Mouse (Mus musculus) midbrain, postnatal 0 days (tissue): ENCODE measurements around the gene Slc2a10. TPM values are rescaled to one million over a fixed set of nuclear protein-coding genes. Genes with fewer than 3 reads are reported as not detected.

ENCODE experiments used
- ATAC-seq: fragments of 200-750 bp; cut with Nextera tagmentation; 2 replicates; pipeline ENCODE4 v1.8.0; 2017; ENCODE audit warnings: moderate number of reproducible peaks, mild to moderate bottlenecking, moderate TSS enrichment, moderate library complexity; ENCODE audit not compliant: low FRiP score
- DNase-seq: peaks from one replicate; pipeline ENCODE4 v3.0.0-alpha.2; 2015; ENCODE audit warnings: low spot score
- H3K27ac ChIP-seq: fragments of 300-500 bp; sonication (generic); 2 replicates; pipeline ENCODE4 v1.5.1; 2014; ENCODE audit warnings: low read depth, mild to moderate bottlenecking, low read length, mixed read lengths
- H3K27me3 ChIP-seq: fragments of 300-500 bp; sonication (generic); 2 replicates; pipeline ENCODE4 v1.6.1; 2014; ENCODE audit warnings: low read length, control low read depth, mixed read lengths; ENCODE audit not compliant: insufficient read depth
- H3K36me3 ChIP-seq: fragments of 300-500 bp; sonication (generic); 2 replicates; pipeline ENCODE4 v1.6.1; 2014; ENCODE audit warnings: low read length, control low read depth, mixed read lengths; ENCODE audit not compliant: insufficient read depth
- H3K4me1 ChIP-seq: fragments of 300-500 bp; sonication (generic); 2 replicates; pipeline ENCODE4 v1.6.1; 2014; ENCODE audit warnings: mild to moderate bottlenecking, control low read depth, antibody characterized with exemption, low read length, mixed read lengths; ENCODE audit not compliant: insufficient read depth
- H3K4me2 ChIP-seq: fragments of 300-500 bp; sonication (generic); 2 replicates; pipeline ENCODE4 v1.6.1; 2014; ENCODE audit warnings: low read depth, mild to moderate bottlenecking, low read length, mixed read lengths; ENCODE audit not compliant: poor library complexity, severe bottlenecking
- H3K4me3 ChIP-seq: fragments of 300-500 bp; sonication (generic); 2 replicates; pipeline ENCODE4 v1.5.1; 2014; ENCODE audit warnings: low read depth, mild to moderate bottlenecking, low read length, moderate library complexity
- H3K9ac ChIP-seq: fragments of 300-500 bp; sonication (generic); replicated peaks from 2 replicates; pipeline ENCODE4 v1.6.1; 2014; ENCODE audit warnings: mild to moderate bottlenecking, low read length, moderate library complexity, mixed read lengths; ENCODE audit not compliant: poor library complexity, severe bottlenecking
- H3K9me3 ChIP-seq: fragments of 300-500 bp; sonication (generic); 2 replicates; pipeline ENCODE4 v1.6.1; 2016; ENCODE audit warnings: low read length, control low read depth
- CTCF ChIP-seq: IDR thresholded peaks from 2 replicates; pipeline ENCODE4 v1.5.1; 2016; ENCODE audit warnings: antibody characterized with exemption, mild to moderate bottlenecking
- WGBS: fragments of 180-500 bp; shearing (Covaris S2); extraction: QIAGEN DNeasy Blood & Tissue Kit; methylation state at CpG from one replicate; pipeline ENCODE4 v1.1.7; 2014; 5-methylcytosine and 5-hydroxymethylcytosine counted together
- polyA plus RNA-seq: library from polyadenylated mRNA; unstranded; fragments of >200 nt; fragmentation: Nextera tagmentation; extraction: Ambion mirVana; gene quantifications from 2 replicates; pipeline ENCODE4 v1.2.1, GENCODE M21; 2015
- total RNA-seq: library from RNA; depleted of rRNA; stranded (reverse); fragments of >200 nt; gene quantifications from 2 replicates; pipeline ENCODE4 v1.2.3, GENCODE M21; 2014; rRNA removed

Gene Slc2a10
- total RNA-seq (1.8 and 1.9 TPM in 2 replicates), polyA plus RNA-seq (2.5 and 2.6 TPM in 2 replicates)

DNA sequence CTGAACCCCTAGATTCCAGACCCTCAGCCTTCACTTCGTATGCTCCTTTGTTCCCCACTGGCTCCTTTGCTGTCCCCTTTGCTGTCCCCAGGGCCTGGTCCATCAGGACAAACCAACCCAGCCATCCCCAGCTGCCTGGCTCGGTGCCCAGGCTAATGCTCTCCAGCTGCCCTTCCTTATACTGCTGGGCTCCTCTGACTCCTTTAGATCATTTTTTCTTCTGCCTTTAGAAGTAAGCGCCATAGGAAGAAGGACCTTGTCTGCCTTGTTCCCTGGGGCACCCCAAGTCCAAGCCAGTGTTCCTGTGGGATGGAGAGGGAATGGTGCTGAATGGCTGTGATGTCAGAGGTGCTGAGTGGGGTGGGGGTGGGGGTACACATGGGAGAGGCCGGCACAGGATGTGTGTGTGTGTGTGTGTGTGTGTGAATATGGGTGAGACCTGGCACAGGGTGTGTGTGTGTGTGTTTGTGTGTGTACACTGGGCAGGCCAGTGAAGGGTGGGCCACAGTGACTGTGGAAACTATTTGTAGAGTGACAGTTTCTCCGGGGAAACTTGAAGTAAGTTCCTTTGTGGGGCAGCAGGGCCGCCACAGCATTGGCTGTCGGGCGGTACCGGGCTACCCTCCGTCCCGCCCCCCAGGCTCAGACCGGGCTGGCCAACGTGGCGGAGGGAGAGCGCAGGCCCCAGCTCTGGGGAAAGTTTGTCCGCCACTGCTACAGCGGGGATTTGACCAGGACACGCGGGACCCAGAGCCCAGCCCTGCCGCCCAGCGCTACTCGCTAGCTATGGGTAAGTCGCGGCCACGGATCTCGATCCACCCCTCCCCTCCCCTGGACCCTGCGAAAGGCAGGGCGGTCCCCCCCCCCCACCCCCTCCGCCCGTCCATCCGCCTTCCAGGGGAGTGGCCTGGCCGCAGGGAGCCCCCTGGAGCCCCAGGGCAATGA is at the start of gene Slc2a10:
Gene Slc2a10, plus strand, starts transcription at position 529 of the 945 bp plus-strand sequence.
- no peaks in the 10 kb centered on the region for H3K27me3 ChIP-seq
- H3K27ac ChIP-seq, result no peak within 1 kb of the TSS; the same call in 1 of the 2 replicates
- peak within 1 kb of the TSS; percentile 22 for H3K4me3 ChIP-seq
- TF ChIP-seq CTCF, result no peak
- peak; percentile 70 for DNase-seq
- H3K9ac ChIP-seq, result peak within 1 kb of the TSS; percentile 48
- WGBS, result 5% methylated on average over 24 of the region's 32 CpGs
- no peaks in the 10 kb centered on the region for H3K9me3 ChIP-seq
- H3K36me3 ChIP-seq, result no peaks in the 10 kb centered on the region
- peak; percentile 52 for ATAC-seq
- no peaks in the 10 kb centered on the region; the same call in 1 of the 2 replicates for H3K4me1 ChIP-seq
- H3K4me2 ChIP-seq, result peak within 1 kb of the TSS; percentile 41

DNA sequence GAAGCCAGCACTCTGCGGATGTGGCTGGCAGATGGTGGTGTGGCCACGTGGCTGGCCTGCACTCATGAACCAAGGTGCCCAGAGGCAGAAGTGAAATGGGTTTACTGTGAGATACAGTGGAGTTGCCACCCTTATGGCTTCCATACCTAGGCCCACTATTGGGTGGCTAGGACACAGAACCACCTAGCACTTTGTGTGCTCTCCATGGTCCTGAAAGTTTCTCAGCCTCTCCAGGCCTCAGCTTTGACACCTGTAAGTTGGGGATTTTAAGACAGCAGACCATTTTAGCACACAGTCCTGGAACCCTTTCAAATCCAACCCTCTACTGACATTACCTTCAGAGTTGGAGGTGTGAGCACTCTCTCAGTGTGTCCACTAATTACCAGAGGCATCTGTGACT is 46.9 kb upstream of the Slc2a10 start:
- WGBS, result 66% methylated on average over 2 of the region's 2 CpGs
- DNase-seq, result no peak
- no peaks in the 10 kb centered on the region for H3K27me3 ChIP-seq
- no peak overlapping the region for H3K9ac ChIP-seq
- no peak overlapping the region for H3K27ac ChIP-seq
- no peak overlapping the region for H3K4me2 ChIP-seq
- TF ChIP-seq CTCF, result no peak
- no peak overlapping the region for H3K4me3 ChIP-seq
- no peaks in the 10 kb centered on the region for H3K9me3 ChIP-seq
- H3K36me3 ChIP-seq, result no peaks in the 10 kb centered on the region
- no peak for ATAC-seq
- H3K4me1 ChIP-seq, result no peaks in the 10 kb centered on the region

DNA sequence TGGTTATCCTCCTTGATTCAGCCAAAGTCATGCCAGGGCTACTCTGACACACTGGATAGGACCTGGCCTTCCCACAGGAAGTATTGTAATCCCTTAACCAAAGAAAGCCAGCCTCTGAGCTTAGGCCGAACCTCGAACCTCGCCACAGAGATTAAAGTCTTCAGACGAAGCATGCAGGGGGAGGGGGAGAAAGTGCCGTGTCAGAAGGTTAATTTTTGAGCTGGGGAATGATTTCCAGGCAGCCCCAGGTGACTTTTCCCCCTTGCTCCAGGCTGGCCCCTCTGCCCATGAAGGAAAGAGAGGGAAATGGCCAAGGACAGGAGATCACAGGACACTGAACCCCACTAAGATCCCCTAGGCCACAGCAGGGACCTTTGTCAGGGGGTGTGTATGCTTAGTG is 45.4 kb upstream of the Slc2a10 start:
- no peak for DNase-seq
- H3K36me3 ChIP-seq, result no peaks in the 10 kb centered on the region
- no peak overlapping the region for H3K4me3 ChIP-seq
- H3K4me2 ChIP-seq, result no peak overlapping the region
- no peaks in the 10 kb centered on the region for H3K27me3 ChIP-seq
- H3K27ac ChIP-seq, result no peak overlapping the region
- no peak overlapping the region for H3K9ac ChIP-seq
- H3K9me3 ChIP-seq, result no peaks in the 10 kb centered on the region
- TF ChIP-seq CTCF, result no peak
- ATAC-seq, result no peak
- 54% methylated on average over 5 of the region's 5 CpGs for WGBS
- H3K4me1 ChIP-seq, result no peaks in the 10 kb centered on the region

DNA sequence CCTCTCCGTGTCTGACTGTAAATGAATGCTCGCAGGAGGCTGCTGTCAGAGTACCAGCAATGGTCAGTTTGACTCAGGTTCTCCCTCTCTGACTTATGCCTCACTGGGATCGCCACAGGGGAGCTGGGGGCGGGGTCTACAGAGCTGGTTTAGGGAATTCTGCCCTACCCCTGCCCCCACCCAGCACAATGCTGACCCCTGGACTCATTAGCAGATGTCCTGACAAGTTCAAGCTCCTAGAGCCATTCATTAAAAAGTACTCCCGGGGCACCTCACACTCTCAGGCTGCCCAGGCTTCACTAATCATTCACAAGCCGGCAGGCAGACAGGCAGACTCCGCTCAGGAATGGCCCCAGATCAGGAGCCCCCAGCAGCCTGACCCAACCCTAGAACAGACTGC is 43.9 kb upstream of the Slc2a10 start:
- no peak overlapping the region for H3K4me3 ChIP-seq
- H3K9ac ChIP-seq, result no peak overlapping the region
- H3K4me1 ChIP-seq, result no peaks in the 10 kb centered on the region
- DNase-seq, result no peak
- WGBS, result 31% methylated on average over 7 of the region's 7 CpGs
- H3K4me2 ChIP-seq, result no peak overlapping the region
- H3K27ac ChIP-seq, result no peak overlapping the region
- no peaks in the 10 kb centered on the region for H3K36me3 ChIP-seq
- no peaks in the 10 kb centered on the region for H3K9me3 ChIP-seq
- TF ChIP-seq CTCF, result no peak
- ATAC-seq, result no peak
- no peaks in the 10 kb centered on the region for H3K27me3 ChIP-seq

DNA sequence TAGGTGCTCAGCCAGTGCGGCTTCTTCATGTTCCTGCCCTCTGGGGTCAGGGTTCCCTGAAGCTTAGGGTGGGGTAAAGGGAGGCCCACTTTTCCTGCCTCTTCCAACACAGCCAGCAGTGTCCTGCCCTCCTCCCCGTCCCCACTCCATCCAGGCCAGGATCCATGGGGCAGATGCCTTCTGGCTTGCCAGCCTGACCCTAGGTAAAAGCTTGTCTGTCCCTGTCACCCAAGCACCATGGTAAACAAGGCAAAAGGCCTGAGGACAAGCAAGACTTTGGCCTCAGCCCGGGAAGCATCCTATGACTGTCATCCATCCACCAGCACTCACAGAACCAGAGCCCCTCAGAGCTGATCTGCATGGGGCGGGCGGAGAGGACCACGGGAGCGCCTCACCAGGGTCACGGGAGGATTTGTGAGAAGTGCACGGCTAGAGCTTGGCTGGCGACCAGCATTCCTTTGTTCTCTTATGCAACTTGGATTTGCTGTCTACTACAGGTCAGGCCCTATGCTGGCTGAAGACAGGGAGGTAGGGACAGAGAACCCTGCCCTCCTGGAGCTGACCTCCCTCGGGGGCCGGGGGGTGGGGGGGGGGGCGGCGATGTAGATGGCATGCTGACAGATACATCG is 35.6 kb upstream of the Slc2a10 start:
- H3K9me3 ChIP-seq, result no peaks in the 10 kb centered on the region
- WGBS, result 34% methylated on average over 15 of the region's 15 CpGs
- H3K27me3 ChIP-seq, result peaks cover 3% of the 10 kb centered on the region
- H3K4me1 ChIP-seq, result no peaks in the 10 kb centered on the region
- H3K27ac ChIP-seq, result no peak overlapping the region
- DNase-seq (peak; percentile 15), ATAC-seq (no peak)
- no peak overlapping the region for H3K9ac ChIP-seq
- no peak for TF ChIP-seq CTCF
- no peak overlapping the region for H3K4me3 ChIP-seq
- no peak overlapping the region for H3K4me2 ChIP-seq
- no peaks in the 10 kb centered on the region for H3K36me3 ChIP-seq

DNA sequence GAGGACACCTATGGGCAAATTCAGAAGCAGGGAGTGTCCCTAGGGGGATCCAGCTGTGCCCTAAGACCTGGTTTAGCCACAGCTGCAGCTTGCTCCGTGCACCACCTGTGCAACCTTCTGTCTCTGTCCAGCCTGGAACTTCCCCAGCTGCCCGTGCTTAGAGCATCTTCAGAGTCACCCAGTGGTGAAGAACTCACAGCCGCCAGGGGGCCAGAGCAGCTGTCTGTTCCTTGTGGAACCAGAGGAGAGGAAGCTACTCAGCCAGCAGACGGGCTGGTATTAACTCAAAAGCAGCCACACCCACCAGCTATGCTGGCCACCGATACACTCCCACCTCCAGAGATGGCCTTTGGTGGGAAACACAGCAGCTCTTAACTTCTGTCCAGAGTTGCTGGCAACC is 33.4 kb upstream of the Slc2a10 start:
- 44% methylated on average over 5 of the region's 5 CpGs for WGBS
- no peaks in the 10 kb centered on the region for H3K9me3 ChIP-seq
- no peak overlapping the region for H3K4me2 ChIP-seq
- H3K4me1 ChIP-seq, result peaks cover 3% of the 10 kb centered on the region; the same call in 1 of the 2 replicates
- H3K4me3 ChIP-seq, result no peak overlapping the region
- H3K36me3 ChIP-seq, result no peaks in the 10 kb centered on the region
- TF ChIP-seq CTCF, result peak; percentile 35
- H3K27me3 ChIP-seq, result peaks cover 11% of the 10 kb centered on the region
- no peak for DNase-seq
- ATAC-seq, result no peak
- no peak overlapping the region for H3K9ac ChIP-seq
- H3K27ac ChIP-seq, result no peak overlapping the region
